Mouse (Mus musculus) stomach, embryonic 15.5 days (tissue): ENCODE results near the gene Rplp0. TPM values are rescaled to one million over a fixed set of nuclear protein-coding genes. Genes with fewer than 3 reads are reported as not detected.

Source experiments
- ATAC-seq: fragments of 200-750 bp; cut with Nextera tagmentation; 2 replicates; pipeline ENCODE4 v1.8.0; 2017; ENCODE audit warnings: low read depth, moderate number of reproducible peaks, moderate TSS enrichment; ENCODE audit not compliant: insufficient read depth, low FRiP score
- H3K27ac ChIP-seq: fragments of 300-500 bp; sonication (generic); 2 replicates; pipeline ENCODE4 v1.5.1; 2015; ENCODE audit warnings: mild to moderate bottlenecking, inconsistent platforms
- H3K27me3 ChIP-seq: fragments of 300-500 bp; sonication (generic); replicated peaks from 2 replicates; pipeline ENCODE4 v1.6.1; 2015; ENCODE audit warnings: inconsistent platforms
- H3K36me3 ChIP-seq: fragments of 300-500 bp; sonication (generic); 2 replicates; pipeline ENCODE4 v1.6.1; 2015; ENCODE audit warnings: inconsistent platforms
- H3K4me1 ChIP-seq: fragments of 300-500 bp; sonication (generic); 2 replicates; pipeline ENCODE4 v1.6.1; 2015; ENCODE audit warnings: inconsistent platforms
- H3K4me2 ChIP-seq: fragments of 300-500 bp; sonication (generic); 2 replicates; pipeline ENCODE4 v1.6.1; 2015; ENCODE audit warnings: mild to moderate bottlenecking, inconsistent platforms
- H3K4me3 ChIP-seq: fragments of 300-500 bp; sonication (generic); replicated peaks from 2 replicates; pipeline ENCODE4 v1.5.1; 2015; ENCODE audit warnings: inconsistent platforms
- H3K9ac ChIP-seq: fragments of 300-500 bp; sonication (generic); 2 replicates; pipeline ENCODE4 v1.6.1; 2015; ENCODE audit warnings: inconsistent platforms
- H3K9me3 ChIP-seq: fragments of 300-500 bp; sonication (generic); 2 replicates; pipeline ENCODE4 v1.6.1; 2016; ENCODE audit warnings: inconsistent platforms
- whole genome bisulfite sequencing: fragments of 180-500 bp; shearing (Covaris S2); methylation state at CpG from one replicate; pipeline ENCODE4 v1.1.7; 2015; 5-methylcytosine and 5-hydroxymethylcytosine counted together
- polyA plus RNA-seq: library from polyadenylated mRNA; unstranded; fragments of >200 nt; fragmentation: Nextera tagmentation; extraction: Ambion mirVana; gene quantifications from 2 replicates; pipeline ENCODE4 v1.2.1, GENCODE M21; 2015

Gene Rplp0
- polyA plus RNA-seq, 1 experiment from 2014 or later, result 1,425 TPM

DNA sequence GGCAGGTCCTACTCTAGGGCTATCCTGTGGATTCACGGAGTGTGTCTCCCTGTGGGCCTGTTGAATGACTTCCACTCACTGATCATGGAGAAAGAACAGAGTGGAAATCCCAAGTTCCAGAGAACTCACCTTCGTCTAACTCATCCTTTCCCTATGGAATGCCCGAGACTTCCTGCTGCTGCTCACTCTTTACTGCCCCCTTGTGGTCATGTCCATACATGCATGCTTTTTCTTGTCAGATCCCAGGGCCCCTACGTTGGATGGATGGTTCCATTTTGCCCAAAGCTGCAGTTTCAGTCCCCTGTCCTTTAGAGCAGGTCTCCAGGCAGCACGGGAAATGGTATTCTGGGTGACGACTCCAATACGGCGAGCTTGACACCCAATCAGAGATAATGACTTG is 3.0 kb upstream of the Rplp0 start:
- H3K27ac ChIP-seq, result no peak overlapping the region
- ATAC-seq, result no peak
- H3K4me3 ChIP-seq, result no peak overlapping the region
- H3K4me1 ChIP-seq, result peaks cover 10% of the 10 kb centered on the region
- H3K4me2 ChIP-seq, result no peak overlapping the region
- no peaks in the 10 kb centered on the region for H3K9me3 ChIP-seq
- no peaks in the 10 kb centered on the region for H3K27me3 ChIP-seq
- no peak overlapping the region for H3K9ac ChIP-seq
- 10% methylated on average over 8 of the region's 8 CpGs for WGBS
- peaks cover 32% of the 10 kb centered on the region for H3K36me3 ChIP-seq

GRCm38 (mm10) chr5:115558182-115558794 is 979 bp upstream of the Rplp0 start:
- Histone ChIP-seq H3K27me3 (no peaks in the 10 kb centered on the region), H3K4me2 (no peak overlapping the region), H3K4me1 (peaks cover 17% of the 10 kb centered on the region), H3K9ac (no peak overlapping the region), H3K9me3 (no peaks in the 10 kb centered on the region), H3K4me3 (no peak overlapping the region), H3K36me3 (peaks cover 32% of the 10 kb centered on the region), H3K27ac (no peak overlapping the region)
- 85% methylated on average over 14 of the region's 14 CpGs for WGBS
- ATAC-seq, result no peak

DNA sequence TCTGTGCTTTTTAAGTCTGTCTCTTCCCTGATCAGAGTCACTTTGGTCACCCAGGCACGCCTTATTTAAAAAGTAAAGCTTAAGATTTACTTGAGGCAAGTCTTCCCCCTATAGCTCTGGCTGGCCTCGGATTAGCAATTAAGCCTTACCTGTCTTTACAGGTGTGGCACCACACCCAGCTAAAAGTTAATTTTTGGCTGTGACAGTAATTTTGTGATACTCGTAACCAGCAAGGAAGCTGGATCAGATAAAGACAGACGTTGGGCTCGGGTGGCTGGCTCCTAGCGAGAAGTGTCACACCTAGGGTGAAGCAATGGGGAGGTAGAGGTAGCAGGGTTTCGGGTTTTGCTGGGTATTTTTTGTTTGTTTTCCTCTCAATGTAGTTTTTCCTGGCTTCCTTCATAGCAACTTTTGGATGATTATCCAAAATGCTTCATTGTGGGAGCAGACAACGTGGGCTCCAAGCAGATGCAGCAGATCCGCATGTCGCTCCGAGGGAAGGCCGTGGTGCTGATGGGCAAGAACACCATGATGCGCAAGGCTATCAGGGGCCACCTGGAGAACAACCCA is 1.2 kb downstream of the Rplp0 start:
- H3K9ac ChIP-seq, result peak overlapping the region; percentile 99
- ATAC-seq, result no peak
- 37% methylated on average over 13 of the region's 13 CpGs for WGBS
- H3K9me3 ChIP-seq, result no peaks in the 10 kb centered on the region
- peak overlapping the region; percentile 90; the same call in 1 of the 2 replicates for H3K27ac ChIP-seq
- peaks cover 25% of the 10 kb centered on the region for H3K4me1 ChIP-seq
- no peaks in the 10 kb centered on the region for H3K27me3 ChIP-seq
- H3K4me2 ChIP-seq, result peak overlapping the region; percentile 65
- peaks cover 26% of the 10 kb centered on the region for H3K36me3 ChIP-seq
- peak overlapping the region; percentile 92 for H3K4me3 ChIP-seq

- WGBS, result 44% methylated on average over 5 of the region's 5 CpGs
- peaks cover 26% of the 10 kb centered on the region for H3K36me3 ChIP-seq
- no peaks in the 10 kb centered on the region for H3K9me3 ChIP-seq
- peak overlapping the region; percentile 84; the same call in 1 of the 2 replicates for H3K27ac ChIP-seq
- peaks cover 39% of the 10 kb centered on the region for H3K4me1 ChIP-seq
- H3K27me3 ChIP-seq, result no peaks in the 10 kb centered on the region
- peak overlapping the region; percentile 88; the same call in 1 of the 2 replicates for H3K4me2 ChIP-seq
- H3K9ac ChIP-seq, result no peak overlapping the region
- no peak for ATAC-seq
- H3K4me3 ChIP-seq, result no peak overlapping the region
These were observed 4.7 kb downstream of the Rplp0 start for GRCm38 (mm10) chr5:115563771-115564585.

DNA sequence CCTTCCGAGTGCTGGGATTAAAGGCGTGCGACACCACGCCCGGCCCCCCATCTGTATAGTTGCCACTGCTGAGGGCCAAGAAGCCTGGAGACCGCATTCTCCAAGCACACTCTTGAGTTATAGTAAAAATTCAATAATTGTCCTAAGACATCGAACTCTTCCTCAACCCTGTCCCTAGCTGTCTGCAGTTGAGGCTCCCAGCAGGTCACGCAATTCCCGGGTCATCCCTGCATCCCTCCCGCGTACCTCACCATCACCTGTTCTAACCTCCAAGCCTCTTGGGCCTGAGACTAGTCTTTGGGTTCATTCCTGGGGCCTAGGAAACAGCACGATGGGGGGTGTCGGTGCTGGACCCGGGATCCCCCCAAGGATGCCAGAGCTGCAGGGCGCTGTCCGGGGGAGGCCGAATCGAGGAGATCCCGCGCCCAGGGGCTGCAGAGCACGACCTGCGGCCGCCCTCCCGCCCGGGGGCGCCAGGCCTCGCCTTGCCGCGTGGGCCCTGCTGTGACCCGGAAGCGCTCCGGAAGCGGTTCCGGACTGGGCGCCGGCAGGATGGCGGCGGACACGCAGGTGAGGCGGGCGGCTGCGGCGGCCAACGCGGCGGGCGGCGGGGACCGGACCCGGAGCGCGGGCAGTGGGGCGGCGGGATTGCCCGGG is 5.6 kb downstream of the Rplp0 start, which contains the start of gene Gcn1l1:
Gene Gcn1l1, plus strand, starts transcription at position 518 of the 657 bp plus-strand sequence.
- Histone ChIP-seq H3K4me3 (peak within 1 kb of the TSS; percentile 80), H3K9me3 (no peaks in the 10 kb centered on the region), H3K4me2 (peak within 1 kb of the TSS; percentile 88), H3K36me3 (peaks cover 26% of the 10 kb centered on the region), H3K27me3 (no peaks in the 10 kb centered on the region), H3K9ac (peak within 1 kb of the TSS; percentile 91), H3K4me1 (peaks cover 44% of the 10 kb centered on the region), H3K27ac (peak within 1 kb of the TSS; percentile 84)
- peak; percentile 85 for ATAC-seq
- WGBS, result 3% methylated on average over 55 of the region's 55 CpGs

DNA sequence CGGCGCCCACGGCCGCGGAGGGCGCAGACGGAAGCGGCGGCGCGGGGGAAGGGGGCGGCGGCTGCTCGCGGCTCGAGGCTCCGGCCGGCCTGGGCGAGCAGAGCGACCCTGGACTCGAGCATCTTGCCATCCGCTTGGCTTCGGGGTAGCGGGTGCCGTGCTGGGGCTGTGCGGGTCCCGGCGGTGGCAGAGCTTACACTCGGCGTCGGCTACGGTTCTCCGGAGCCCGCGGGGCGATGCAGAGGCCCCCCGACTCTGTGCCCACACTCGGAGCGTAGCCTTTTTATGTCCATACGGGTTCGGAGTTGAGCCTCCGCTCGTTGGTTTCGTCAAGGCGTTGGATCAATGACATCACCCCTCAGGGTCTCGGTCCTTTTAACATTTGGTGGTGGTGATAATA is 6.1 kb downstream of the Rplp0 start:
- WGBS, result under 1% methylated on average over 45 of the region's 46 CpGs
- peak overlapping the region; percentile 88 for H3K4me2 ChIP-seq
- peaks cover 26% of the 10 kb centered on the region for H3K36me3 ChIP-seq
- ATAC-seq, result 0 out of 2 replicates have a peak, but pooled peaks have one; percentile 14
- peaks cover 41% of the 10 kb centered on the region for H3K4me1 ChIP-seq
- H3K9me3 ChIP-seq, result no peaks in the 10 kb centered on the region
- peak overlapping the region; percentile 84 for H3K27ac ChIP-seq
- H3K4me3 ChIP-seq, result peak overlapping the region; percentile 80
- no peaks in the 10 kb centered on the region for H3K27me3 ChIP-seq
- H3K9ac ChIP-seq, result peak overlapping the region; percentile 91

DNA sequence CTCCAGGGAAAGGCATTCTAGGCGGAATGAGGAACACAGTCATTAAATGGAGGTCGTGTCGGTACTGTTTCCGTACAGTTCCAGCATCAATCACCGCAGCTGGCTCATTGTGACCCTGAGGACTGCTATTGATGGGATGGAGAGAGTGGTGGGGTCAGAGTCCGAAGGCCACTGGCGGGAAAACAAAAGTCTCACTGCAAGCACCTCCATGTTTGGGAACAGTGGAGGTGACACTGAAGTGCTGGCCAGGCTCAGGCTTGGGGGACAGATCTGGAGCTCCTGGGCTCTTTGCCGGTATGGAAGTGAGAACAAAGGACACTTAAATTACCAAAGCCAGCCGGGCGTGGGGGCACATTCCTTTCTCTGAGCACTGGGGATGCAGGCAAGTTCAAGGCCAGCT is 9.4 kb downstream of the Rplp0 start:
- Histone ChIP-seq H3K4me3 (no peak overlapping the region), H3K4me2 (no peak overlapping the region)

DNA sequence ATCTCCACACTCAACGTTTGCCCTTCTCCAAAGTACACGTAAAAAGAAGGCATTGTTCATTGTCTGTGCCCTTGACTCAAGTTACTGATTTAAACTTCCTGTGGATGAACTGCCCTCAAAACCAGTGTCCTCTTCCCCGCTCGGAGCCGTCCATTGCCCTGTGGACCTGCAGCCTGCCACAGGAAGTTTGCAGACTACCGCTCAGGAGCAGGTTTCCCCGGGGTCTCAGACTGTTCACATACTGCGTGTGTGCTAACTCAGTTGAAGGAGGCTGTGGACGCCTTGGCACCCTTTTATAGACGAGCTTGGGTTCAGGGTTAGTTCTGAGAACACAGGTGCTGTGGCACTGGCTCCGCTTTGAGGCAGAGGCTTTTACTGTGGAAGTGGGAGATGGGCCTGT is 10.0 kb downstream of the Rplp0 start:
- Histone ChIP-seq H3K4me1 (peaks cover 23% of the 10 kb centered on the region), H3K27ac (peak overlapping the region; percentile 19; the same call in 1 of the 2 replicates), H3K4me3 (no peak overlapping the region), H3K9ac (no peak overlapping the region), H3K4me2 (no peak overlapping the region), H3K9me3 (no peaks in the 10 kb centered on the region), H3K36me3 (peaks cover 15% of the 10 kb centered on the region; the same call in 1 of the 2 replicates), H3K27me3 (no peaks in the 10 kb centered on the region)
- 67% methylated on average over 11 of the region's 11 CpGs for WGBS
- no peak for ATAC-seq

More for the DNA sequence above, 9.4 kb downstream of the Rplp0 start:
- no peak for ATAC-seq
- Histone ChIP-seq H3K9me3 (no peaks in the 10 kb centered on the region), H3K4me1 (peaks cover 26% of the 10 kb centered on the region), H3K9ac (no peak overlapping the region), H3K27ac (peak overlapping the region; percentile 38; the same call in 1 of the 2 replicates), H3K36me3 (peaks cover 14% of the 10 kb centered on the region; the same call in 1 of the 2 replicates), H3K27me3 (no peaks in the 10 kb centered on the region)
- 47% methylated on average over 10 of the region's 10 CpGs for WGBS

DNA sequence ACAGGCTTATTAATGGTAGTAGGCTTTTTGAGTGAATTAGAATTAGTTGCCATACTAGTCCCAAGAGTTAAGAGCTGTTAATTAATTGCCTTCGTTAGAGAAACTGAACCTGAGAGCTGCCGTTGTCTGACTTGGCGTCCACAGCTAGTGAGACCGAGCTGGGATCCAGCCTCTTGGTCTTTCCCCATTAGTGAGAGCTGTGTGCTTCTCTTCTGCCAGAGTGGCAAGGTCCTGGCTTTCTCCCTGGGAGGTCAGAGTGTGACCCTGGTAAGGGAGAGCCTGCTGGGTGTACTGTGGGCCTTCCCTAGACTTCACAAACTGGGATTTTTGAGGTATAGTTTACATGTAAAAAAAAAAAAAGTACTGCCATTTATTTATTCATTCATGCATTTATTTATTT is 10.5 kb downstream of the Rplp0 start:
- 77% methylated on average over 4 of the region's 4 CpGs for WGBS
- no peak overlapping the region for H3K4me3 ChIP-seq
- no peak overlapping the region for H3K9ac ChIP-seq
- no peak overlapping the region for H3K4me2 ChIP-seq
- no peaks in the 10 kb centered on the region for H3K9me3 ChIP-seq
- peak overlapping the region; percentile 19; the same call in 1 of the 2 replicates for H3K27ac ChIP-seq
- H3K4me1 ChIP-seq, result peaks cover 21% of the 10 kb centered on the region
- H3K27me3 ChIP-seq, result no peaks in the 10 kb centered on the region
- no peak for ATAC-seq
- peaks cover 19% of the 10 kb centered on the region; the same call in 1 of the 2 replicates for H3K36me3 ChIP-seq

DNA sequence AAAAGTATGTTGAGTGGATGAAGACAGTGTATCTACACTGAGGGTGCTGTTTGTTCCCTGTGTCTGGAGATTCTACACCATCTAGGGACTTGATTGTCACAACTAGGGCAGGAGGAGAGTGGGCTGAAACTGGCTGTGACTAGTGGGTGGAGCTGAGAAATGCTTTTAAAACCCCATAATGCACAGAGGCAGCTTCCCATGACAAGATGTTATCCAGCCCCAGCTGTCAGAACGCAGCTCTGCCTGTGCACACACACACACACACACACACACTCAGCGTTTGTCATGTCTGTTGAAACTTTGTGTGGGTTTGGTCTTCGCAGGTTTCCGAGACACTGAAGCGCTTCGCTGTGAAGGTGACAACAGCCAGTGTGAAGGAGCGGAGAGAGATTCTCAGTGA is 11.8 kb downstream of the Rplp0 start:
- no peak overlapping the region for H3K4me3 ChIP-seq
- no peaks in the 10 kb centered on the region for H3K27me3 ChIP-seq
- no peaks in the 10 kb centered on the region for H3K9me3 ChIP-seq
- H3K27ac ChIP-seq, result no peak overlapping the region
- 90% methylated on average over 7 of the region's 7 CpGs for WGBS
- no peak overlapping the region for H3K4me2 ChIP-seq
- peaks cover 13% of the 10 kb centered on the region for H3K4me1 ChIP-seq
- peaks cover 30% of the 10 kb centered on the region for H3K36me3 ChIP-seq
- no peak for ATAC-seq
- no peak overlapping the region for H3K9ac ChIP-seq

DNA sequence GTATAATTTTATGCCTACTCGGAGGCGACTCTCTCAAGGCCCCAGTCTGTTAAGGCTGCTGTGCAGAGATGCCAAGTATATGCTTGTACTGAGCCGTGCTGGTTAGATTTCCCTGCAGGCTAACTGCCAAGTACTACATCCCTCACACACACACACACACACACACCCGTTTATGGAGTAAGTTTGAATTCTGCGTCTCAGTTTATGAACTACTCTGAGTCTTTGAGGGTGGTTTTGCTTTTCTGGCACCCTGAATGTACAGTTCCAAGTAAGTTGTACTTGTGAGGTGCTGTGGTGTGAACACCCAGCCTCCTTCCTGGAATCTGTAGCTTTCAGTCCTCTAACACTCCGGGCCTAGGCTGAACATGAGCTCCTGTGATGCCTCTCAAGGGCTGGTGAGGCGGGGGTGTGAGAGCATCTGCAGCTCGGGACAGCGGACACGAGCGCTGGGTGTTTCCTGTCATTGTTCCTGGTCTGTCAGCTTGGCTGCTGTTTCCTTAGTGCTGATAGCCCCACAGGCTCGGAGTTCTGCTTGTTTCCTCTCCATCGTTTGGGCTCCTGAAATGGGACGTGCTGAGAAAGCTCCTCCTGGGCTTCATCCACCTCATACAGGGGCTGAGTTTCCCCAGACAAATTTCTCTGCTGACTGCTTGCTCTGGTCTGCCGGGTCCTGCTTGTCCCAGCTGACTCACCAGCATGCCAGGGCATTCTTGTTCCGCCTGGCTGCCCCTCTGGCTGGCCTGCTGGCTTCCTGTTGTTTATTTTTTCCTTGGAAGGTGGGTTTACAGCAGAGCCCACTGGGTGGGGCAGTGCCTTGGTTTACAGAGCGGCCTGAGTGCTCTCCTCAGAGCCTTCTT is 13.6 kb downstream of the Rplp0 start:
- Histone ChIP-seq H3K4me1 (peaks cover 7% of the 10 kb centered on the region), H3K4me2 (no peak overlapping the region), H3K4me3 (no peak overlapping the region), H3K27me3 (no peaks in the 10 kb centered on the region), H3K9me3 (no peaks in the 10 kb centered on the region), H3K9ac (no peak overlapping the region), H3K27ac (peak overlapping the region; percentile 46), H3K36me3 (peaks cover 43% of the 10 kb centered on the region)
- no peak; the same call in 1 of the 2 replicates for ATAC-seq
- 56% methylated on average over 17 of the region's 17 CpGs for WGBS
